Mouse (Mus musculus): ENCODE measurements around the gene Hoxd3.
A peak's percentile ranks its signal among the peaks of the same experiment; 100 is the strongest.

The Hoxd3 gene

GRCm38 (mm10) chr2:74711721-74712621 is at the start of gene Hoxd3, which contains the start of gene Hoxd4:
Gene Hoxd3, plus strand, starts transcription at chr2:74711927.
Gene Hoxd4, plus strand, starts transcription at chr2:74711929.
- no peak for DNase-seq (ENCODE audit: low spot score in 2 of 2)

- DNase-seq (ENCODE audit: low spot score in 2 of 2), result no peak
These were observed 48.3 kb upstream of the Hoxd3 start for GRCm38 (mm10) chr2:74663291-74663925.

- no peak for DNase-seq (ENCODE audit: low spot score in 2 of 2)
These were observed 45.3 kb upstream of the Hoxd3 start for GRCm38 (mm10) chr2:74666411-74666810.

DNA sequence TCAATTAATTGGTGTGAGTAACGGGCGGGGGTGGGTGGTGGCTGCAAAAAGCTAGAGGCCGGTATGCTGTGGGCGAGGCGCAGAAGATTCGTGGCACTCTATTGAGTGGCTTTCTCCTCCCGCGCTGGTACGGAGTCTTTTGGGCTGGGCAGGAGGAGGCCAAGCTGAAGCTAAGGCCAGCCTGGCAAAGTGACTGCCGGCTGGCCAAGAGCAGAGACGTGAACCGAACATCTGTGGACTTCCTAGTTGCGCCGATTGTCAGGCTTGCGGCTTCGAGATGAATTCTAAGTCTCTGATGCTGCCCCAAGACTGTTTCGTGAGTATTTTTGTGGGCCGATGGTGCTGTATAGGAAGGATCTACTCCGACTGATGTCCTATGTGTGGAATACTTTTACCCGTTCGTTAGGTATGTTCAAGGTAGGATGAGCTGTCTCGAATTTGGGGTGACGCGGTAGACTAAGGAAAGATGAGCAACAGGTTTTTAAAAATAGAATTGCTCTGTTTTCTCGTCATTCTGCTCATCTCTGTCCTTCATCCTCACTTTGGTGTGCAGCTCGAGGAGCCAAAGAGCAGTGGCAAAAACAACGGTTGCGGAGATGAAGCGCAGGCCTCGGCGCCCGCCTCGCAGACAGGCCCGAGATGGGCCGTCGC is 44.4 kb upstream of the Hoxd3 start:
- no peak for DNase-seq (ENCODE audit: low spot score in 2 of 2)

DNA sequence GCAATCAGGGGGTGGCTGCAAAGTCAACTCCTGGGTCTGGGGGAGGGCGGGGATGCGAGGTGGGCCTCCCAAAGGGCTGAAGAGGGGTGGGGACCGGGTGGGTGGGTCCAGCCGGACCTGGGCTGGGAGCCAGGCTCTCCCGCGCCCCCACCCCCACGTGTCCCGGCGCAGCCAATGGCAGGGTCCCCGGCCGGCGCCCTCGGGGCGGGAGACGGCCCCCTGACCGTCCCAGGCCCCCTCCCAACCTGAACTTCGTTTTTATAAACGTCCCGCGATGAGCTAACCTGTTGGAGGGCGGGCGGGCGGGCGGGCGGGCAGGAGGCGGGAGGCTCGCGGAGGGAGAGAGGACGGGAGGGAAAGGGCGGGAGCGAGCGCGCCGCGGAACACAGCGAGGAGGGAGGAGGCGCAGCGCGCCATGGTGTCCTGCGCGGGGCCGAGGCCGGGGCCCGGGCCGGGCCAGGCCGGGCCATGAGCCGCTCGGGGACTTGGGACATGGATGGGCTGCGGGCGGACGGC is 43.8 kb upstream of the Hoxd3 start, which contains the start of gene Hoxd13:
TSS of gene Hoxd13 (plus strand) at position 469 of the 516 bp plus-strand sequence.
- DNase-seq (ENCODE audit: low spot score in 2 of 2), result peak in 1 of 2 experiments; percentile 41

DNA sequence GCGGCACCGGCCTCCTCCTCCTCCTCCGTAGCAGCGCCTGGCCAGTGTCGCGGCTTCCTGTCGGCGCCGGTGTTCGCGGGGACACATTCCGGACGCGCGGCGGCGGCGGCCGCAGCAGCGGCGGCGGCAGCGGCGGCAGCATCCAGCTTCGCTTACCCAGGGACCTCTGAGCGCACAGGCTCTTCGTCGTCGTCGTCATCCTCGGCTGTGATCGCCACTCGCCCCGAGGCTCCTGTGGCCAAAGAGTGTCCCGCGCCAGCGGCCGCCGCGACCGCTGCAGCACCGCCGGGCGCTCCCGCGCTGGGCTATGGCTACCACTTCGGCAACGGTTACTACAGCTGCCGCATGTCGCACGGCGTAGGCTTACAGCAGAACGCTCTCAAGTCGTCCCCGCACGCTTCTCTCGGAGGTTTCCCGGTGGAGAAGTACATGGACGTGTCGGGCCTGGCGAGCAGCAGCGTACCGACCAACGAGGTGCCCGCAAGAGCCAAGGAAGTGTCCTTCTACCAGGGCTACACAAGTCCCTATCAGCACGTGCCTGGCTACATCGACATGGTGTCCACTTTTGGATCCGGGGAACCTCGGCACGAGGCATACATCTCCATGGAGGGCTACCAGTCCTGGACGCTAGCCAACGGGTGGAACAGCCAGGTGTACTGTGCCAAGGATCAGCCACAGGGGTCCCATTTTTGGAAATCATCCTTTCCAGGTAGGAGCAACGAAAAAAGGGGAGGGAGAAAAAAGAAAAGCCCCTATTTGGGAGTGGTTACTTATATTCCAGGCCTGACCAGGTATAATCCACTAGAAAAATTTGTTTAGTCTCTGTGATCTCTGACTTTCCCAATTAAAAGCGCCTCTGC is 43.1 kb upstream of the Hoxd3 start:
- DNase-seq (ENCODE audit: low spot score in 2 of 2), result peak in 1 of 2 experiments; percentile 22

DNA sequence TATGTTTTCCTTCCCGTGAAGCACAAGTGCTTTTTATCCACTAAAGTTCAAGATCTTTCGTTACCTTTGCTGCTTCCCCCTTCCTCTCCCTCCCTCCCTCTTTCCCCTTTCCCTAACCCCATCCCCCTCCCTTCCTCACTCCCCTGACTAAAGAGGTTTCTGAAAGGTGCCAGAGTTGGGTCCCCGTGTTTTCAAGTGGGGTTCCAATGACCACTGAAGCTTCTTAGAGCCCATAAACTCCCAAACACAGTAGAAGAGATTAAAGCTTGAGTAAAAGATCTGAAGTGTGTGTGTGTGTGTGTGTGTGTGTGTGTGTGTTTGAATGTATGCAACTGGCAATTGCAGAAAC is 42.5 kb upstream of the Hoxd3 start:
- DNase-seq (ENCODE audit: low spot score in 2 of 2), result no peak

DNA sequence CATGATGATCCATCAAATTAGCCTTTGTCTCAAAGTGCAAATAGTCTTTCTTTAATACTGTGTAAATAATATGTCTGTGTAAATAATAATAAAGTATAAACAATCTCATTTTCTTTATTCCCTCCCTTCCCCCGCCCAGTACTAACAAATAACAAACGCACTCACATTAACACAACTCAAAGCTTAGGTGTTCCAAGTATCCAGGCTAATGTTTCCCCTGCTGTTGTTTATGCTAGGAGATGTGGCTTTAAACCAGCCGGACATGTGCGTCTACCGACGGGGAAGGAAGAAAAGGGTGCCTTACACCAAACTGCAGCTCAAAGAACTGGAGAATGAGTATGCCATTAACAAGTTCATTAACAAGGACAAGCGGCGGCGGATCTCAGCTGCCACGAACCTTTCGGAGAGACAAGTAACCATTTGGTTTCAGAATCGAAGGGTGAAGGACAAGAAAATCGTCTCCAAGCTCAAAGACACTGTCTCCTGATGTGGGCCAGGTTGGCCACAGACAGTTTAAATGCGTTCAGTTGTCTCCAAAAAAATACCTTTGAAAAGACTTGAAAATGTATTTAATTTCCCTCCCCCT is 42.0 kb upstream of the Hoxd3 start:
- DNase-seq (ENCODE audit: low spot score in 2 of 2), result no peak

GRCm38 (mm10) chr2:74670632-74671188 is 41.0 kb upstream of the Hoxd3 start:
- DNase-seq (ENCODE audit: low spot score in 2 of 2), result no peak

DNA sequence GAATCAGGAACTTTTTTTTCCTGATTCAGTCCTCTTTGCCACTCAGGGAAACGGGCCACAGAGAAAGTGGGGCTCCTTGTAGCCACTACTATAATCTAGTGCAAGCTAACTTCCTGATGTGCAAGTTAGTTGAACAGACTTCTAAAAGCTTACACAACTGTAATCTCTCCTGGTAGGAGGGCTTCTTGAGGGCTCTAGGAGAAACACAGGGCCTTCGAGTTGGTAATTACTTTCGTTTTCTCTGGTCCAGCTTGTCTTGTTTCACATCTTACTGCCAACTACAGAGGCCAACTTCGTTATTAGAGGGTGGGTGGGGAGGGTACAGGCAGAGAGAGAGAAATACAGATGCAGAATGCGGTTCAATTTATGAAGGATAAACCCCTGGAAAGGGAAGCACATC is 39.9 kb upstream of the Hoxd3 start:
- DNase-seq (ENCODE audit: low spot score in 2 of 2), result no peak

- DNase-seq (ENCODE audit: low spot score in 2 of 2), result peak in 1 of 2 experiments; percentile 50
These were observed 39.0 kb upstream of the Hoxd3 start for GRCm38 (mm10) chr2:74672481-74673362.

- no peak for DNase-seq (ENCODE audit: low spot score in 2 of 2)
These were observed 37.8 kb upstream of the Hoxd3 start for GRCm38 (mm10) chr2:74673835-74674425.

GRCm38 (mm10) chr2:74674881-74675665 is 36.7 kb upstream of the Hoxd3 start, which contains the start of gene Hoxd12:
Gene Hoxd12, plus strand, starts transcription at chr2:74675013.
- peak in 1 of 2 experiments; percentile 58 for DNase-seq (ENCODE audit: low spot score in 2 of 2)

GRCm38 (mm10) chr2:74675666-74676282 is 36.0 kb upstream of the Hoxd3 start:
- DNase-seq (ENCODE audit: low spot score in 2 of 2), result peak in 1 of 2 experiments; percentile 58

DNA sequence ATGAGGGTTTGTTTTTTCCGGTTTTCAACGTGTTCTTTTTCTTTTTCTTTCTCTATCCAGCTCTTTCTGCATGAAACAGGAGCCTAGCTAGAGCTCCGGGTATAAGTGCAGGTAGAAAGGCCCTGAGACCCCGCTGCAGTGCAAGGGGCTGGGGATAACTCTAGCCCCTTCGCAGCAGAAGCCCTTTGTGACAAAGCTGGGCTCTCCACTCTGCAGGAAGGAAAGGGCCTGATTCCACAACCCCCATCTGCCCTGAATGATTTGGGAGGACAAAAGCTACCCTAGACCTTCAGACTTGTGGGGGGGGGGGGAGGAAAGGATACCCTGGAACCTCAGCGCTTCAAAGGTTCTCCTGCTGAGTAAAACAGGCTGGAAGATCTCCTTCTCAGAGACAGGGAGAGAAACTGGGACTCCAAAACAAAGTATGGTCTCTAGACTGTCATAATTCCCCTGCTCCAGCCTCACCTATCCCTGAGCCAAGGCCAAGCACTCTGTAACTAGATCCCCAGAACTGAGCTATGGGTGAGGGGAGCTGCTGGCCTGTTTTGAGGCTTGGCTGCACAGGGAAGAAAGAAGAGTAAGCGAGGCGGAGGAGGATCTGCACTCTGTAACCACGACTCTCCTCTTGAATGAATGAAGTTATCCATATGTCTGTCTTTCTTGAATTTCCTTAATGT is 35.2 kb upstream of the Hoxd3 start:
- DNase-seq (ENCODE audit: low spot score in 2 of 2), result no peak

GRCm38 (mm10) chr2:74677106-74677505 is 34.6 kb upstream of the Hoxd3 start:
- DNase-seq (ENCODE audit: low spot score in 2 of 2), result no peak
